Mouse (Mus musculus): ENCODE measurements around the gene Naa16.

DNA sequence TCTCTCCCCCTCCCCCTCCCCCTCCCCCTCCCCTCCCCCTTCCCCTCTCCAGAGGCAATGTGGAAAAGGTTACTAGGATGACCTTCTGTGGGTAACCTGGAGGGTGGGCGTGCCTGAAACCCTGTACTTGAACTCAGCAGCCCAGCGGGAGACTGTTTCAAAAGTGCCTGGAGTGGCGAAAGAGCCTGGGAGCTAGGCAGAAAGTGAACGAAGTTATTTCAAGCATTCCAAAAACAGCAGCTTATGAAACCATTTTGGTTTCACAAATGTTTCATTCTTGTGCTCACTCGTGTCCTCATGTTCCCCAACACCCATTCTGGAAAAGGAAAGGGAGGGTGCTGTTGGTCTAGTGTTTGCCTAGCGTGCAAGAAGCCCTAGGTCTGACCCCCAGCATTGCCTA, 90.8 kb downstream of the Naa16 start:
- TF ChIP-seq CTCF (IDR thresholded peaks at IDR 0.05; ENCODE audit: low read depth, low read length), result no peak
- no peak for TF ChIP-seq TAL1 (conservative IDR thresholded peaks at IDR 0.05; ENCODE audit: low read depth, low read length)
- no peak for TF ChIP-seq POLR2AphosphoS5 (IDR thresholded peaks at IDR 0.05; ENCODE audit: insufficient replicate concordance, low read depth, low read length)
